Mouse (Mus musculus) megakaryocyte progenitor cell, adult 5-6 weeks (primary cell): ENCODE results near the gene Fuk. TPM values are rescaled to one million over a fixed set of nuclear protein-coding genes. Genes with fewer than 3 reads are reported as not detected.
"Not testable (repeated sequence)": the region's sequence is repeated elsewhere in the genome, so short reads cannot be mapped to it uniquely, and the experiment has no call there.

ENCODE experiments used
- ATAC-seq: replicated peaks from 2 replicates; pipeline ENCODE4 v1.8.0; 2016; ENCODE audit warnings: mild to moderate bottlenecking, moderate TSS enrichment, inconsistent platforms; ENCODE audit not compliant: poor library complexity
- total RNA-seq, 2 experiments: library from RNA; stranded (forward) in 1 of 2; stranded (reverse) in 1 of 2; fragments of 157-497, 149-512 nt in 1 of 2; fragments of 200-1000 nt in 1 of 2; gene quantifications; 2 replicates each; pipeline versions ENCODE4 v1.2.3 to v1.2.4; 2015 to 2017

The Fuk gene
- total RNA-seq, 2 experiments from 2014 or later, result 2.6 to 6.0 TPM

DNA sequence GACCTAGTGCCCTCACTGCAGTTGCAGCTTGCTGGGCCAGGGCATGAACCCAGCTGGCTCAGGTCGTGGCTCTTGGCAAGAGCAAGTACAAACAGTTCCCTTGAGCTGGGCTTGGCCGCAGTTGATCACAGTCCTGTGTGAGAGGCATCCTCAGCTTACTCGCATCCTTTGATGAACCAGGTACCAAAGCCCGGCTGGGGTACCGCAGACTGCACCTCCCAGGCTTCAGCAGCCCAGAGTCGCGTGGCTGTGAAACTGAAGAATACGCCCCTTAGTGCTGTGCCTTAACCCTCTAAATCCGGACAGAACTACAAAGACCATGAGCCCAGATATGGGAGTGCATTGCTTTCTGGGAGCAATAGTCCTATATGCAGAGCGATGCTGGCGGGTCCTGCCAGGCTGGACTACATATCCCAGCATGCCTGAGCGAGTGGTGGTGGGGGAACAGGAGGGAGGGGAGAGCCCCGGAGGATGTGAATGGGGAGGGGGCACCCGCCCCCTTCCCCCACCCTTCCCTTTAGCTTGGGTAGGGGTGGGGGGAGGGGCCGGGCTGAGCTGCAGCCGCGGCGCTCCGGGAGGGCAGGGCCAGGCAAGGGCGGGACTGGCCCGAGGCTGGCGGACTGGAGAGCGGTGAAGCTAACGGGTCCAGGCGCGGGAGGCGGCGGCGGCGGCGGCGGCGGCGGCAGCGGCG is 17.2 kb upstream of the Fuk start, which contains the start of gene St3gal2:
Gene St3gal2, plus strand, starts transcription at position 582 of the 691 bp plus-strand sequence.
- ATAC-seq, result peak; percentile 72

GRCm38 (mm10) chr8:110918460-110918859 is 16.2 kb upstream of the Fuk start:
- no peak for ATAC-seq

GRCm38 (mm10) chr8:110918027-110918426 is 15.7 kb upstream of the Fuk start:
- no peak for ATAC-seq

GRCm38 (mm10) chr8:110917415-110917814 is 15.1 kb upstream of the Fuk start:
- no peak for ATAC-seq

DNA sequence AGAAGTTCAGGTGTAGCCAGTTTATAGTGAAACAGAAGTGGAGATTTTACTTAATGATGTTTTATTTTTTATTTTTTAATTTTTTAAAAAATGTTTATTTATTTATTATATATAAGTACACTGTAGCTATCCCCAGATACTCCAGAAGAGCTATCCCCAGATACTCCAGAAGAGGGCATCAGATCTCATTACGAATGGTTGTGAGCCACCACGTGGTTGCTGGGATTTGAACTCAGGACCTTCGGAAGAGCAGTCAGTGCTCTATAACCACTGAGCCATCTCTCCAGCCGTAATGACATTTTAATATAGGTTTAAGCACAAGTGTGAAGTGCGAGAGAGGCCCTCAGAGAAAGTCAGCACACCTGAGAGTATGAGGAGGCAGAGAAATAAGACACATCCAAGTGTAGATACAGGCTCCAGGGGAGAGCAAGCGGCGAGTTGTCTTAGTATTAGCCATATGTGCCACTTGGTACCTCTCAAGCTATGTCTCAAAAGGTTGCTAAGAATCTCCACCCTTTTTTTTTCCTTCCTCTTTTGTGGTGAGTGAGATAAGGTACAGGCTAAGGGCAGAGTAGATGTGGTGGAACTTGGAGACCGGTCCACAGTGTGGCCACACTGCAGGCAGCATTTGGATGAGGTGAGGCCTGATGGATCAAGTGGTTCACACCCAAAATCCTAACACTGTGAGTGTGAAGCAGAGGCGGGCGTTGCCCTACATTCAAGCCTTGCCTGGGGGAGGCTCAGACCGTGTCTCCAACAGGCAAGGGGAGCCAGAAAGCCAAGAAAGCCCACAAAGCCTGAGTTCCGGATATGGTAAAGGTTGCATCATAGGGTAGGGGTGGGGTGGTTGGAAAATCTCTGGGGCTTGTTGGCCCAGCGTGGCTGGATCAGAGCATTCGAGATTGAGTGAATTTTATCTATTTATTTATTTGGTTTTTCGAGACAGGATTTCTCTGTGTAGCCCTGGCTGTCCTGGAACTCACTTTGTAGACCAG is 9.6 kb upstream of the Fuk start:
- ATAC-seq, result peak; percentile 91

GRCm38 (mm10) chr8:110909850-110910249 is 7.6 kb upstream of the Fuk start:
- not testable (repeated sequence) for ATAC-seq

GRCm38 (mm10) chr8:110906682-110907081 is 4.4 kb upstream of the Fuk start:
- ATAC-seq, result no peak; the same call in 1 of the 2 replicates

- no peak for ATAC-seq
Observed at GRCm38 (mm10) chr8:110905404-110905803, 3.1 kb upstream of the Fuk start.

DNA sequence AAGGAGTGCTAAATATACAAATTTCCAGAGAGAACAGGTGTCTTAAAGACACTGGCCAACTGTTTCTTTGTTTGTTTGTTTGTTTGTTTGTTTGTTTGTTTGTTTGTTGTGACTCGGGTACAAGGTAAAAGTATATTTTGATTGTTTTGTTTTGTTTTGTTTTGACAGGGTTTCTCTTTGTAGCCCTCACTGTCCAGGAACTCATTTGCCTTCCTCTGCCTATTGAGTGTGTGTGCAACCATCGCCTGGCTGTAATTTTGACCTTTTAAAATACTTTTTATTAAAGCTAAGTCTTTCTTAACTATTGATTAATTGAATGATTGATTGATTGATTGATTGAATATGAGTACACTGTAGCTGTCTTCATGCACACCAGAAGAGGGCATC is 284 bp upstream of the Fuk start:
- ATAC-seq, result no peak

DNA sequence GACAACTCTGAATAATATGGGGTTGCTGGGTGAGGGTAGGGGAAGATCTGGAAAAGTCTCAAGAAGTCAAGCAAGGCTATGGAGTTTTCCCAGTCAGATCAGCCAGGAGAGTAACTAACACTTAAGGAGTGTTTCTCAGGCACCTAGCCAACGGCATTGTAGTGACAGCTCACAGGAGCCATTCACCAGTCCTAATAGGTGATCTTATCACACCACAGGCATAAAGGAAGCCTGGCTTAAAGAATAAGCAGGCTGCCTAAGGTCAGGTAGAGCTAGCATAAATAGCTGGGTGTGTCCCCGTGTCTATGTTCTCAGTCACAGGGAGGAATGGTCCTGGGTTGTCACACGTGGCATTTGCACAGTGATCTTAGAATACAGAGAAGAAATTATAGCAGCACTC is 1.2 kb downstream of the Fuk start:
- no peak for ATAC-seq

DNA sequence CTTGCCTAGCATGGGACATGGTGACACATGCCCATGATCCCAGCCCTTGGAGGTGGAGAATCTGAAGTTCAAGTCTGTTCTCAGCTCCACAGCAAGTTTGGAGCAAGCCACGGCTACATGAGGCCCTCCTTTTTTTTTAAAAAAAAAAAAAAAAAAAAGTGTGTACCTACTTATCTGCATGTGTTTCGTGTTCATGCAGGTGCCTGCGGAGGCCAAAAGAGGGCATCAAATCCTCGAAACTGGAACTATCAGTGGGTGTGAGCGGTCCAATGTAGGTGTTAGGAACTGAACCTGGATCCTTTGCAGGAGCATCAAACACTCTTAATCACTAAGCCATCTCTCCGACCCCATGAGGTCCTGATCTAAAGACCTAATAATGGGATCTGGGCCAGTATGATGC is 4.8 kb downstream of the Fuk start:
- ATAC-seq, result no peak

- peak; percentile 60; the same call in 1 of the 2 replicates for ATAC-seq
Observed at GRCm38 (mm10) chr8:110895812-110896211, 6.5 kb downstream of the Fuk start.

DNA sequence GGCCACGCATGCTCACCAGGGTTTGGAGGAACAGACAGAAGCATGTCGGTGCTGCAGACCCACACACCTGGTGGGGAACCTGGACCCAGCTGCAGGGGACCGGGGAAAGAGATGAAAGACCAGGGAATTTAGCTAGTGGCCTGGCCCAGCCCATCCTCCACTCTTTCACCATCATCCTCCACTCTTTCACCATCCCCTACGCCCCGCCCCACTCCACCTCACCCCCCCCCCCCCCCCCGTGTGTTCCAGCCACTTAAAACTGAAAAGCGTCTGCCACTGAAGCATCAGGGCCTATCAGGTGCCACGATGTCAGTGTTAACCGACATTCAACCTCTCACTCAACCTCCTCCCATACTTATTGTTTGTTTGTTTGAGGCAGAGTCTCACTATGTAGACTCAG is 7.0 kb downstream of the Fuk start:
- ATAC-seq, result peak; percentile 66

GRCm38 (mm10) chr8:110894851-110895250 is 7.4 kb downstream of the Fuk start:
- ATAC-seq, result no peak

DNA sequence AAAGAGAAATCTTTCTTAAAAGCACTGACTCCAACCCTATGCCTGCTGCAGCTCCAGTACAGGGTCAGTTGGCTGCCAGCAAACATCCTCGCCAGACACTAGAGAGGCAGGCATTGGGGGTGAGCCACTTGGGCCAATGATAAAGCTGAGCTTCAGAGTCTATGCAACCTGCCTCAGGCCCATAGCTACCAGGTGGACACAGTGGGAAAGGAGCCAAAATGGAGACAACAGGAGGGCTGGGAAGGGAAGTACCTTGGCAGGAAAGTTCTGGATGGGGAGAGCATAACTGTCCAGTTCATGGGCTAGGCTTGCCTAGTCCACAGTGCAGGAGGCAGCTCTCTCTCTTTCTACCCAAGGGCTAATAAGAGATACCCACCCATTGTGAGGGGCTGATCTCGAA is 9.4 kb downstream of the Fuk start:
- ATAC-seq, result no peak

DNA sequence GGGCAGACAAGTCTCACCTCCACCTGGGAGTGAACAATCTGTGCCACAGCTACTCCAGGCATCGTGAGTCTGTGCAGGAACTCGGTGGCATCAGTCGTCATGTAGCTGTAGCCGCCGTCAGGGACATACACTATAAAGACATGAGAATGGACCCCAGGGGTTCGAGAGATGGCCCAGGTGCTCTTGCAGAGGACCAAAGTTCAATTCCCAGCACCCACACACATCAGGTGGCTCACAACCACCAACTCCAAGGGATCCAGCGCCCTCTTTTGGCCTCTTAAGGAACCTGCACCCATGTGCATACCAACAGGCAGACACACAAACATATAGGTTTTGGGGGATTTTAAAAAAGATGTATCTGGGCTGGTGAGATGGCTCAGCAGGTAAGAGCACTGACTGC is 10.2 kb downstream of the Fuk start:
- ATAC-seq, result no peak

DNA sequence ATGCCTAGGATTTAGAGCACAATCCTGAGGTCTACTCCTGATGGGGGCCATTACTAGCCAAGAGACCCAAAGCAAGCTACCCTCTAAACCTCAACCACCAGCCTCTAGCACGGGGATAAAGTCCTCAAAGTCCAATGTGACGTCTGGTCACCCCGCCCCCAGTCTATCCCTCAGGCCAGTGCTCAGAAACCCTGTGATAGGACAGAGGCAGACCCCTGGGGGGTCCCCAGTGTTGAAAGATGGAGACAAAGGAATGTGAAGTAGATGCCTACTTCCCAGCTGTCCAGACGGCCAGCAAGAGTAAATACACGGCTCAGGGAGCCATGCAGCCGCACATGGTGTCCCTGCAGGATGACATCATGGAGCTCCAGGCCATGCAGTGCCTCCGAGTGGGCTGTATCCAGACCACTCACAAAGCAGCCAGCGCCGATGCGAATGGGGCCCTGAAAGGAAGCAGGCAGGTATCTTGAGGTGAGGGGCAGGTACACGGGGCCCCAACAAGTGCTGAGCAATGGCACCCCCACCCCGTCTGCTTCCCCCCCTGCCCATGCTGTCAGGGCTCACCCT is 12.3 kb downstream of the Fuk start:
- ATAC-seq, result no peak

DNA sequence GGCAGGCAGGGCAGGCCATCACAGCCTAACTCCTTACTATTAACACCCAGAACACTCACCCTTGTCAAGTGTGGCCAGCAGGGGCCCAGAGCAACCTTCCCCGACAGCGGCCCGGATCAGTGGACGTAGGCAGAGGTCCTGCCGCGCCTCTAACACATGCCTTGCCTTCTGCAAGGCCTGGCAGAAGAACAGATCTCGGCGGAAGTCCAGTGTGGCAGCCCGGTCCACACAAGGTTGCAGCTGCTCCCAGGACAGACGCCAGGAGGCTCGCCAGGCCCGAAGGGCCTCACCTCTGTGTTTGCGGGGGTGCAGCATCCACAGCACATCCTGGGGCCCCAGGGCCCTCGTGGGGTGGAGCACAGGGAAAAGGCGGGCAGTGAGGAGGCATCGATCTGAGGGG is 13.4 kb downstream of the Fuk start:
- ATAC-seq, result no peak

GRCm38 (mm10) chr8:110888441-110888840 is 13.8 kb downstream of the Fuk start:
- ATAC-seq, result no peak

DNA sequence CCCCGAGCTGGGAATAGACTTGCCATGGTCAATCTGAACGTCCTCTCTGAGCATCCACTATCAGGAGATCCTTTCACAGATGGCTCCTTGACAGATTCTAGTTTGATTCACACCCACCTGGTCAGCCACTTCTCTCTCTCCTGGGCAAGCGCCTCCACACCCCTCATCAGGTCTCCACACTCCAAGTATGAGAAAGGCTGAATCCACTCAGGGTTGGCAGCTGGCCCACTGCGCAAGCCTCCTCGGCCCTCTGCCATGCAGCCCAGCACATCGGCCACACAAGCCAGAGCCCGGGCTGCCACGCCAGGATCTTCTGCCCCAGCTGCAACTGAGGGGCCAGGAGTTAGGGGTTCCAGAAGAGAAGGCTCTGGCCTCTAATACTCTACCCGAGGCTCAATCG is 14.7 kb downstream of the Fuk start:
- no peak for ATAC-seq

DNA sequence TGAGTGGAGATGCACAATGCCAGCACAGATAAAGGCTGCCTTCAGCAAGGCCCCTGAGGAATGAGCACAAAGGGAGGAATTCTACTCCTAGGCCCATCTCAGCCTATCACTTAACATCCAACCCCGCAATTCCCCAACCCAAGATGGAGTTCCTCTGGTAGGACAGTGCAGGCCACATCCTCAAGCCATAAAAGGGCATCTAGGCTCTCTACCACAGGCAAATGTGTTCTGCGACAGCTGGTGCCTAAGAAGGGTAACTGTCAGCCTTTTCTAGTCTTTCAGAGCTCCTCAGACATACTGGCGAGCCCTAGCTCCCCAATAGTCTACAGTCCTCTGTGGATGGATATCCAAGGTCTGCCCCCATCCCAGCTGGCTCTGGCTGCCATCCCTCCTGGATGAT is 15.7 kb downstream of the Fuk start:
- no peak for ATAC-seq

- no peak for ATAC-seq
Observed at GRCm38 (mm10) chr8:110883824-110884223, 18.5 kb downstream of the Fuk start.
